Mouse (Mus musculus) ES-E14 (cell line): Measurements from ENCODE around the gene Plcd3.

Source experiments
- CHD2 ChIP-seq: IDR thresholded peaks from 2 replicates; pipeline ENCODE4 v1.6.1; 2014; ENCODE audit warnings: mild to moderate bottlenecking, low read depth, low read length, inconsistent platforms
- HCFC1 ChIP-seq: IDR thresholded peaks from 2 replicates; pipeline ENCODE4 v1.6.1; 2012; ENCODE audit warnings: low read length, inconsistent platforms, borderline replicate concordance; ENCODE audit not compliant: insufficient read depth
- MAFK ChIP-seq: IDR thresholded peaks from 2 replicates; pipeline ENCODE4 v1.6.1; 2014; ENCODE audit warnings: mild to moderate bottlenecking, low read depth, low read length, inconsistent platforms; ENCODE audit not compliant: insufficient read depth
- ZC3H11A ChIP-seq: IDR thresholded peaks from 2 replicates; pipeline ENCODE4 v1.6.1; 2012; ENCODE audit warnings: low read depth, mild to moderate bottlenecking, inconsistent platforms, low read length, borderline replicate concordance
- ZNF384 ChIP-seq: IDR thresholded peaks from 2 replicates; pipeline ENCODE4 v1.6.1; 2012; ENCODE audit warnings: low read depth, low read length, inconsistent platforms

- TF ChIP-seq HCFC1 = peak; percentile 95
- no peak for TF ChIP-seq CHD2
- no peak for TF ChIP-seq ZC3H11A
- TF ChIP-seq MAFK = no peak
- no peak for TF ChIP-seq ZNF384
These were observed 14.8 kb upstream of the Plcd3 start, which contains the start of gene Hexim1 for GRCm38 (mm10) chr11:103116008-103116818.
